Mouse (Mus musculus): ENCODE measurements around the gene Defb7.

Gene Defb7

DNA sequence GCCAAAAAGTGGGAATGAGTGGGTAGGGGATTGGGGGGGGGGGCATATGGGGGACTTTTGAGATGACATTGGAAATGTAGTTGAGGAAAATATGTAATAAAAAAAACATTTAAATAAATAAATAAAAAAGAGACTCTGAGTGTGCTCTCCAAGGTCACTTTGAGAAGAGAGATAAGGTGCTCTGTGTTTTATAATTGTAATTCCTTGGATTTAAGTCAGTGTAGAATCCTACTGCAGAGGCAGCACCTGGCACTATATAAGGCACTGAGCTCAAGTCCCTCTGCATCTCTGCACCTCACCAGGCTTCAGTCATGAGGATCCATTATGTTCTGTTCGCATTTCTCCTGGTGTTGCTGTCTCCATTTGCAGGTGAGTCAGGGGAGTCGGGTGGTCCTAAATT lies at the start of gene Defb7:
Defb7 (plus strand) TSS at position 301 of the 400 bp plus-strand sequence.
- DNase-seq, result no peak

DNA sequence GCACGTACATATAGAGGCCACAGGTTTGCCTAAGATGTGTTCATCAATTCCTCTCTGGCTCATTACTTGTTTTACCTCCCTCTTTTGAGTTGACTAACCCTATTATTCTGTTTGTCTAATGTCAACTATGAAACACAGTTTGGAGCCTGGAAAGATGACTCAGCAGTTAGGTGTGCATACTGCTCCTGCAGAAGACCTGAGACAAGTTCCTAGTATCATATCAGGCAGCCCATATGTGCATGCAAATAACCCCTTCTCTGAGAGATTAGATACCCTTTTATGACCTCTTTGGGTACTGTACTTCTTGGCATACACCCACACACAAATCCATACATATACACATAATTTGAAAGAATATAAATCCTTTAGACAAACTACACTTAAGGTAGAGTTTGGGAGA lies 48.5 kb upstream of the Defb7 start:
- DNase-seq, result no peak

DNA sequence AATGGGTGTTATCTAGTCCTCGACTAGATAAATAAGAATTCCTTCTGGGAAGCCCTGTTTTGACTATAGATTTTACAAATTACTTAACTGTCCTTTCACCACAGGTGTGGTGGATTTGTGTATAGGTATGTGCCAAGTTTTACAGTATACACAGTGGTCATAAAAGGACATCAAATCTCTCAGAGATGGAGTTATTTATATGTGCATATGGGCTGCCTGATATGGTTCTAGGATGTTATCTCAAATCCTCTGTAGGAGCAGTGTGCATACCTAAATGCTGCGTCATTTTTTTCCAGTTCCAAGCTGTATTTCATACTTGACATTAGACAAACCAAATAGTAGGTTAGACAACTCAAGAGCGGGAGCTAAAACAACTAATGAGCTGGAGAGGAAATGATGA lies 33.5 kb upstream of the Defb7 start:
- no peak for DNase-seq

DNA sequence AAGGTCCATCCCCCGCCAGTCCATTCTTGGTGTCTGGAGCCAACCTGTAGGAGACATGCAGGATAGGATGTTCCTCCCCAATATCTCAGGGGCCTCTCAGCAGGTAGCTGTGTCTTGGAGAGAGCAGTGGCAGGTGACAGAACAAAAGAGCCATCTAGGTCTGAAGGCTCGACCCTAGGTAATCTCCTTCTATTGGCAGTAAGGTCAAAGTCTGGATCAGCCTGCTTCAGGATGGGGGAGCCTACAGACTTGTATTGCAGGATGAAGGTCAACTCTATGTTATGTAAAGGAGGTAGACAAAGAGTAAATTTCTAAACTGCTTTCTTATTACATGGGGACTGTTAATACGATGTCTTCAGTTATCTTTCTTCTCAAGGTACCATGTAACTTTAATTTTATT lies 25.9 kb upstream of the Defb7 start:
- no peak for DNase-seq

DNA sequence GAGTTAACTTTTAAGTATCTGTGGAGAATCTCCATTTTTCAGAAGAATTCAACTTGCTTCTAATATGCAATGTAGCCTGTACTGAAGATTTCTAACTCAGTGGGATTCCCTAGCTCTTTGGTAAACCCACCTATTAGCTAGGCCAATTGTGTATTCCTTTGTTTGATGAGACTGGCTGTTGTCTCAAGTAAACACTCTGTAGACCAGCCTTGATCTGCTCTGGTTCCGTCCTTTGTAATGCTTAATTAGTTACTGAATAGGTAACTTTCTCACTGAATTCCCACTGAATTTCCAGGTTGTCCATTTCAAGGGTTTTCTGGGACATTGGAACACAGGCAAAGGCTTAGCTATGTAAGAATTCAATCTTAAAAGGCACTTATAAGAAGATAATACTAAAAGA lies 5.6 kb downstream of the Defb7 start:
- no peak for DNase-seq

DNA sequence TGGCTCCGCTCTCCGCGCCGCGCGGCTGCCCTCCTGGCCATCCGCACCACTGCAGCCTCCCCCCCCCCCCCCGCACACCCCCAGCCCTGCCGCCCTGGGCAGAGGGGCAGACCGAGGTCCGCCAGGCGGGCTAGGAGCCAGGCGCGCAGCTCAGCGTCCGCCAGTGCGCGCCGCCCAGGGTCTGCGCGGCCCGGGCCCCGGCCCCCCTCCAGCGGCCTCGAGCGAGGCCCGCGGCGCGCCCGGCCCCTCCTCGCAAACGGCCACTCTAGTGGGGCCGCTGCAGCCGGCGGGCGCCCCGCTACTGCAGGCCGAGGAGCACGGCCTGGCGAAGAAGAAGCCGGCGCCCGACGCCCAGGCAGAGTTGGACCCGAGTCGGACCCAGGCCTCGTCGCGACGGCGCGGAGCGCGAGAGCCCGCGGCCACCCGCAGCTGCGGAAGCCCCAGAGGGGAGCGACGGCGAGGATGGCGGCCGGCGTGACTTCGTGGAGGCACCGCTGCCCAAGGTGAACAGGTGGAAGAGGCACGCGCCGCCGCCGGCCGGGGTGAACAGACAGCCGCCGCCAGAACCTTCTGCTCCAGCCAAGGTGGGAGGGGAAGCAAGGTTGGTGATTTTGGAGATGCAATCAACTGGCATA lies 40.4 kb downstream of the Defb7 start:
- peak; percentile 5 for DNase-seq

DNA sequence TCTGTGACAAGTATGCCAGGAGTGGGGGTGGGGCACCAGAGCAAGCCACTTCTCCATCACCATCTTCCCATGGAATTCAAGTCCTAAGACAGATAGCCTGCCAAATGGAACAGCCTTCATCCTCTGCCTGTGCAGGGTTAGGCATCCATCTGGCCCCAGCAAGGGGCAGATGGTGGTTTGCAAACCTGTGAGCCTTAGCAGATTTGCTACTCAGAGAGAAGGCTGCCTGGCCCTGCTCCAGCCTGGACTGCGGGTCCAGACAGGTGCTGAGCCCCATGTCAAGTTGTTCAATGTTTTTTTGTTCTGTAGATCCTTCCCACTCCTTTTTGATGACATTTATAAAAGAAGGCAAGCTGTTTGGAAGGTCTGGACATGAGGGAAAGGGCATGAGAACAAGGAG lies 45.5 kb downstream of the Defb7 start:
- DNase-seq, result no peak

Measured in thymus, postnatal 4 days (tissue).